Mouse (Mus musculus) kidney, postnatal 4 days (tissue): ENCODE measurements at regions not wholly inside any gene's neighbourhood (a gene's known extent, or its start where the extent isn't known, plus 50 kb on each side); places are given as distances from the start of the nearest gene placed in this dataset.

Experiments used
- DNase-seq, 2 experiments: peaks; one replicate each; pipeline ENCODE4 v3.0.0; 2021; ENCODE audit warnings: mixed read lengths in 2 of 2

GRCm38 (mm10) chr2:72541246-72541645 lies 65.3 kb downstream of the Cdca7 start:
- DNase-seq: no peak

- no peak for DNase-seq
These were observed 69.5 kb downstream of the Cdca7 start for GRCm38 (mm10) chr2:72545453-72545852.

GRCm38 (mm10) chr2:72546476-72546875 lies 70.5 kb downstream of the Cdca7 start:
- peak; percentile 26 to 50 for DNase-seq

GRCm38 (mm10) chr2:72546963-72547362 lies 71.0 kb downstream of the Cdca7 start:
- no peak for DNase-seq

GRCm38 (mm10) chr2:72551268-72551667 lies 75.3 kb downstream of the Cdca7 start:
- no peak for DNase-seq

GRCm38 (mm10) chr2:72554603-72555002 lies 78.6 kb downstream of the Cdca7 start:
- DNase-seq: no peak

- no peak for DNase-seq
These were observed 79.2 kb downstream of the Cdca7 start for GRCm38 (mm10) chr2:72555116-72555515.

GRCm38 (mm10) chr2:72555556-72555955 lies 79.6 kb downstream of the Cdca7 start:
- no peak for DNase-seq

- no peak for DNase-seq
These were observed 80.3 kb downstream of the Cdca7 start for GRCm38 (mm10) chr2:72556064-72556821.

GRCm38 (mm10) chr2:72557161-72557560 lies 81.2 kb downstream of the Cdca7 start:
- DNase-seq: peak; percentile 15 to 26

GRCm38 (mm10) chr2:72557565-72558260 lies 81.8 kb downstream of the Cdca7 start:
- peak; percentile 7 to 13 for DNase-seq

- DNase-seq: no peak
These were observed 85.4 kb downstream of the Cdca7 start for GRCm38 (mm10) chr2:72561383-72561782.

- no peak for DNase-seq
These were observed 102.4 kb downstream of the Cdca7 start for GRCm38 (mm10) chr2:72578322-72578721.

GRCm38 (mm10) chr2:72581136-72581535 lies 105.2 kb downstream of the Cdca7 start:
- DNase-seq: no peak

GRCm38 (mm10) chr2:72588814-72589213 lies 112.9 kb downstream of the Cdca7 start:
- DNase-seq: no peak

- DNase-seq: no peak
These were observed 116.1 kb downstream of the Cdca7 start for GRCm38 (mm10) chr2:72592011-72592410.

GRCm38 (mm10) chr2:72596994-72597925 lies 121.3 kb downstream of the Cdca7 start:
- no peak for DNase-seq

GRCm38 (mm10) chr2:72597941-72598340 lies 122.0 kb downstream of the Cdca7 start:
- no peak for DNase-seq

- no peak for DNase-seq
These were observed 124.8 kb downstream of the Cdca7 start for GRCm38 (mm10) chr2:72600723-72601122.

GRCm38 (mm10) chr2:72602152-72602551 lies 126.2 kb downstream of the Cdca7 start:
- no peak for DNase-seq

GRCm38 (mm10) chr2:72612221-72612620 lies 136.3 kb downstream of the Cdca7 start:
- DNase-seq: no peak

GRCm38 (mm10) chr2:72614256-72614655 lies 138.3 kb downstream of the Cdca7 start:
- peak; percentile 26 to 43 for DNase-seq

- no peak for DNase-seq
These were observed 139.9 kb downstream of the Cdca7 start for GRCm38 (mm10) chr2:72615869-72616268.
